8 mouse cellular contexts compared by ENCODE assay signal in the genomic region with DNA sequence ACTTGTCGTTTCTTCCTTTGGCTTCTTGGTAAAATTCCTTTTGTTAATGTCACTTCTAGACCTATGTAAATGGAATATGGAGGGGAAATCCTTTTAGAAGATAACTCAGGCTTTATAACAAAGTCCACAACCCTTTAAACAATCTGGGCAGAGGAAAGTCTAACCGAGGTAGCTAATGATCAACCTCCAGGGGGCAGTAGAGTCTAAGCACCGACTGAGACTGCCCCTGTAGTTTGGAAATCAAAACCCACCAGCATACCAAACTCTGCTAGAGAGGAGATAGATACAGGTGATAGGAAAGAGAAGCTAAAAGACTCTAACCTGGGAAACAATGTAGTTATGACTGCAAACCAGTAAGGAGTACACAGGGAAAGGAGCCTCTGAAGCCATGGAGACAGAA.
DNase-seq lines count a peak whose midpoint lies in the region; ATAC-seq lines count a peak whose summit lies in the region.

No protein-coding gene starts in this region.

- peaks cover 20% of the 10 kb centered on the region; the same call in 1 of the 2 replicates for H3K27me3 ChIP-seq in liver, embryonic 12.5 days (replicated peaks)

- no peak for ATAC-seq in liver, embryonic 12.5 days
- ATAC-seq in hematopoietic stem cell, adult 5-6 weeks (replicated peaks in 1 of 2; ENCODE audit: insufficient read depth in 1 of 2, low FRiP score in 2 of 2, low TSS enrichment in 1 of 2, low read depth in 1 of 2, poor library complexity in 2 of 2, severe bottlenecking in 2 of 2): peak; percentile 67 to 72; a peak in 2 of 4 replicates

- H3K36me3 ChIP-seq in liver, embryonic 12.5 days: no peaks in the 10 kb centered on the region

- no peak overlapping the region for H3K4me3 ChIP-seq in liver, embryonic 12.5 days

- peak; percentile 2 for DNase-seq in cerebellum, adult 9-10 months
- no peak for DNase-seq in cerebellum, adult 11-12 months
- DNase-seq in liver: peak; percentile 36
- peak; percentile 49 for DNase-seq in adrenal gland, postnatal 14 days
- DNase-seq in lung, postnatal 10 days: peak; percentile 33
- DNase-seq in spleen, postnatal 36 days (ENCODE audit: low spot score in 2 of 2): no peak

- H3K27ac ChIP-seq in liver, embryonic 12.5 days: no peak overlapping the region

- 6% methylated on average over 3 of the region's 3 CpGs for WGBS in liver, embryonic 12.5 days (ENCODE audit: insufficient replicate concordance)

- H3K4me2 ChIP-seq in liver, embryonic 12.5 days: no peak overlapping the region

- no peaks in the 10 kb centered on the region for H3K4me1 ChIP-seq in liver, embryonic 12.5 days

- no peaks in the 10 kb centered on the region for H3K9me3 ChIP-seq in liver, embryonic 12.5 days (replicated peaks)

- H3K9ac ChIP-seq in liver, embryonic 12.5 days: no peak overlapping the region

Comparison
In these comparisons a context has a peak if more than half of its experiments do, and no peak if none do; other contexts are left out.
1. DNase-seq: peak in cerebellum, adult 9-10 months (single experiment), liver (single experiment), adrenal gland, postnatal 14 days (single experiment) and lung, postnatal 10 days (single experiment); none in cerebellum, adult 11-12 months (single experiment) and spleen, postnatal 36 days (0 of 2).